Mouse (Mus musculus) cerebellum, postnatal 14 days (tissue): ENCODE data around the gene Wfdc11.

ENCODE experiments used
- DNase-seq, 2 experiments: peaks; one replicate each; pipeline ENCODE4 v3.0.0; 2021; ENCODE audit warnings: mixed read lengths in 2 of 2

The Wfdc11 gene

DNA sequence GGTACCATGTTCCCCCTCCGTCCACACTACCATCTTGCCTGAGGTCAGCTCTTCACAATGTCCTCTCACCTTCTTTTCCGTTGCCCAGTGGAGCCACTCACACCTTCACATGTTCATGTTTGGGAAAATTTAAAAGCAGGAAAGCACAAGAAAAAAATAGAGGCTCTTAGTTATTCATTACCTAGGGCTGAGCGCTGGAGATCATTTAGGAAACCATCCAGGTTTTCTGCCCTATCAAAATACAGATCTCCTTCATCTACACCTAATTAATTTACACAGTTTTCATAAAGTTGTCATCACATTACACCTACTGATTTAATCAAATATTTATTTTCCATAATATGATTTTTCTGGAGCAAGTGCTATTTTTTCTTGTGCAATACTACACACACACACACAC lies 35.2 kb downstream of the Wfdc11 start, which contains the start of gene Wfdc16:
Gene Wfdc16, minus strand, starts transcription at position 101 of the 400 bp plus-strand sequence.
- no peak for DNase-seq

DNA sequence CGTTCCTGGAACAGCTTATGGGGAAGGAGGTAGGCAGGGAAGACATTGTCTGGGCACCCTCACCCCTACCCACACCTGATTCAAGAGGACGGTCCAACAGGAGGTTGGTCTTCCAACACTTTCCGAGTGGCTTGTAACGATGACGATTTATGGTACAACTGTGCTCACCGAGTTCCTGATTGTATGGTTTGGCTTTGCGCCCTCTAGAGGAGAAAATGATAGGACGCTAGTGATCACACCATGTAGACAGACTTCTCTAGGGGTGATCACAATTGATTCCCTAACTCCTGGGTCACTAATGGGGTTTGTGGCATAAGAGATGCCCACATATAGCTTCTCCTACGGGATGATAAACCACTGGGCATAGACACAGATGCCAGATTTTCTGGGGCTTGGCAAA lies 38.6 kb downstream of the Wfdc11 start:
- no peak for DNase-seq

DNA sequence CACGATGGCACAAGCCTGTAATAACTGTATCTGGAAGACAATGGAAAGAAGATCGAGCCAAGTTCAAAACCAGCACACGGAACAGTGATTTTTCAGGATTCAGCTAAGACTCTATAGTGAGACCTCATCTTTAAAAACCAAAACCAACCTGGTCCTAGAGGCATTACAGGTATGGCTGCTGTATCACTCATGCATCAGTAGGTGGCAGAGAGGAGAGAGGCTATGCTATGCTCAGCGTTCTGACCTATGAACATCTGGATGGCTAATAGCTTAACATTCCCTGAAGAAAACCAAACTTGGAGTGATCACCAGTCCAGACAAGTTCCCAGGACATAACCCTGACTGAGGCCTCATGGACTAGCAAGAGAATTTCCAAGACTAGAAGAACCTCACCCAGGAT lies 52.1 kb downstream of the Wfdc11 start:
- no peak for DNase-seq

DNA sequence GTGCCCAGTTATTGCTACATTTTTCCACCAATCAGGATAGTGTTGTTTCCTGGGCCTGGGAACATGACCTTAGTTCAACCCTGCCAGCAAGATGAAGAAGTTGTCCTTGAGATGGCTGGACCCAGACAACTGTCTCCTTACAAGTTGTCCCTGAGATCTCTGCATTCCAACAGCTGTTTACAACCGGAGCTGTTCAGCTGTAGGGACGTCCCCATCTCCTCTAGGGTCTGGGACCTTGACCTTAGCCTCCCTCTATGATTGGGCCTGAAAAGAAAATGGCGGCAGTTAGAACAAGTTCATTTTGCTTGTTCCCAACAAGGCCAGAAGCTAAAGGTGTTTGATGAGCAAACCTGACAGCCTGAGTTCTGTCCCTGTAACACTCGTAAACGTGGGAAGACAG lies 54.8 kb downstream of the Wfdc11 start:
- no peak for DNase-seq

DNA sequence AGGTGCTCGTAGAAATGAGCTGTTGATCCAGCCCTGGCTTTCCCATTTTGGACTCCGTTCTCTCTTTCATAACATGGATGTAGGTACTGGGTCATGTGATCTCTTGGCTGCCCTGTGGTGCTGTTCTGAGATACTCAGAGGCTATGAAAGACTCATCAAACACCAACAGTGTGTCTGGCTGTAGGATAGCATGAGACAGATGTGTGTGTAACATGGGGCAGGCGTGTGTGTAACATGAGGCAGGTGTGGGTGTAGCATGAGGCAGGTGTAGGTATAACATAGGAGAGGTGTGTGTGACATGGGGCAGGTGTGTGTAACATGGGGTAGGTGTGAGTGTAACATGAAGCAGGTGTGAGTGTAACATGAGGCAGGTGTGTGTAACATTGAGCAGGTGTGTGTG lies 58.5 kb downstream of the Wfdc11 start:
- DNase-seq, result no peak

DNA sequence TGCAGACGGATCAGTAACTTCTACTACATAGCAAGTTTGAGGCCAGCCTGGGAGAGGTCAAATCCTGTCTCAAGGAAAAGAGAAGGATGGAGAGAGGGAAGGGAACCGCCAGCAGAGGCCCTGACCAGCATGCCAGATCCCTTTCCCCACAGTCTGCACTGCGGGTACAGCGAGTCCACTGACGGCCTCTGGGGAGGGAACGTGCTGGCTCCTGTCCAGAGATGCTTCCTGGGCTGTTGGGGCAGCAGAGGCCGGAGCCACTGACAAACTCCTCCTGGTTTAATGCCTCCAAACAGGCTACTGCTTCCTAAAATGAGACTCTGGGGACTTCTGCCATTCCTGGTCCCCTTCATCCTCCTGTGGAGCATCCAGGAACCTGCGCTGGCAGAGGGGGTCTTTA lies 60.4 kb downstream of the Wfdc11 start, which contains the start of the genes Wfdc6b and Wfdc8:
Gene Wfdc6b, plus strand, starts transcription at position 52 of the 400 bp plus-strand sequence.
Gene Wfdc8, minus strand, starts transcription at position 156 of the 400 bp plus-strand sequence.
- peak; percentile 16 to 35 for DNase-seq
